Mouse (Mus musculus): ENCODE measurements around the gene Cbwd1.

The Cbwd1 gene

GRCm38 (mm10) chr19:24977991-24978390, 16.6 kb upstream of the Cbwd1 start:
- DNase-seq (ENCODE audit: low spot score), result no peak

- DNase-seq (ENCODE audit: low spot score), result no peak
These were observed 11.4 kb upstream of the Cbwd1 start for GRCm38 (mm10) chr19:24972701-24973390.

DNA sequence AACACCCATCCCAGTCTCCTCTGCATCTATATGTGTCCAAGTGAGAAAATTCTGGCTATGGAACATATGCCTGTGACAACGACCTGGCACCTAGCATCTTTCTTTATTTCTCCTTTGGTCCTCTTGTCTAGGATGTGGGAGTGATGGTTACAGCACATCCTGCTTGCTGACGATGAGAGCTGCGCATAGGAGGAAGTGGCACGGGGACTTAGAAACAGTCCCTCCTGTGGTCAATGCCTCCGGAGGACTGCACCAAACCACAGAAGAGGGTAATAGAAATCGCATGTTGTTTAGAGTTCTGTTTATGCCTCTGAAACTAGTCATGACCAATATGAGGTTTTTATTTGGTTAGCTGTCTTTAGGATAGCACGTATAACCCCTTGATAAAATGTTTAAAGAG, 9.9 kb upstream of the Cbwd1 start:
- no peak for DNase-seq (ENCODE audit: low spot score)

- DNase-seq (ENCODE audit: low spot score), result no peak
These were observed 5.5 kb upstream of the Cbwd1 start for GRCm38 (mm10) chr19:24966941-24967340.

DNA sequence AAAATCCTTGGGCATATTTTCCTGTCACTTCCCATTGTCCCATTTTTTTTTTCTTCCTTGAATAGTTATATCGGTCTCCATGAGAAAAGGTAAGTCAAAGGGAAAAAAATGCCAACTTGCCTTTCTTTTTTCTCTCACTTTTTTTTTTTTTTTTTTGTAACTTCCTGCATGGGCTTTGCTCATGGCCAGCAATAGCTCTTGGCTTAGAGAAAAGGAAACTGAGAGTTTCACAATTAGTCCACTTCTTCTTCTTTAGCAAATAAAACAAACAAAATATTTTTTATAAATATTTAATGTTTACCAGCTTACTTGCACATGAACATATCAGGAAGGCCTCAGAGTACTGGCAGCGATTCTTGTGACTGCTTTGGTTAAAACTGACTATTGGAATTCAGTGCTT, 4.8 kb upstream of the Cbwd1 start:
- DNase-seq (ENCODE audit: low spot score), result no peak

DNA sequence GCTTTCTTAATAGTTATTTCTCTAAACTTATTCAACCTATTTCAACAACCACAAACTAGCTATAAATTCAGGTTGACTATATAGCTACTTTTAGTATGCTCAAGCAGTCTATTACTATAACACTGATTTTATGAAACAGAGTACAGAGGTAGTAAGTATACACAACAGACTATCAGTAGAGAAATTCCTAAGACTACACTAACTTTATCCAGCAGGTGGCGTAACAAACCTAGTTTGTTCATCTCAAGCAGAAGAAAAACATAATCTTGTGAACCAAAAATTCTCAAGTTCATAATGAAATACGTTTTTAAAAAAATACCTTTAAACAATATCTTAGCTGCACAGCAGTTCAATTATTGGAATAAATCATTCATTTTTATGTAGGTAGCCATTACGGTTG, 2.9 kb downstream of the Cbwd1 start:
- DNase-seq (ENCODE audit: low spot score), result peak; percentile 30

DNA sequence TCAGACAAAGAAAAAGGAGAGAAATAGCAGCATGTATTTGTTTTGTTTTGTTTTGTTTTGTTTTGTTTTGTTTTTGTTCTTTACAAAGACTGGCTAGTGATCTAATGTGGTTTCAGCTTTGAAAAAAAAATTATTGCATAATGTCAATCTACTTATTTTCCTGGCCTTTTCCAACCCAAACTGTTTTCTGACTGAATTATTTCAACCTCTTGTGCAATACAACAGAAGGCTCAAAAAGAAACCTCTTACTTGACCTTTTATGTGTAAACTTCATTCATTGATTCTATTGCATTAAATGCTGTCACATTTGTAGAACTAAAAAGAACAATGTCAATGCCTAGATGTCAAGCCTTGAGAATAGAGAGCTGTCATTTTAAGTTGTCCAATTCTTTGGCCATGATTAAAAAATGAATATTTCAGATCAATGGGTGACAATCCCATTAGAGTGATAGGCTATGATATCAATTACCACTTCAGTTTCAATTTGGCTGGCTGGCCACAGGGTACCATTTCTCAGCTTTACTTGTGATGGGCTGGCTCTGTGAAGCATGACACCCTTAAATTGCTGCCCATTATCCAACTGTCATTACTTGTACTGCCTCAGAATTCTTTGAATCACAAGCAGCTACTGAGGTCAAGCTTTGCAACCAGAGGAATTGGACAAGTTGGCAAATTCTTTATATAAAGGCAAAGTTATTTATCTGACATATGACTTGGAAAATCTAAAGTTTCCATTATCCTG, 15.7 kb downstream of the Cbwd1 start:
- no peak for DNase-seq (ENCODE audit: low spot score)

DNA sequence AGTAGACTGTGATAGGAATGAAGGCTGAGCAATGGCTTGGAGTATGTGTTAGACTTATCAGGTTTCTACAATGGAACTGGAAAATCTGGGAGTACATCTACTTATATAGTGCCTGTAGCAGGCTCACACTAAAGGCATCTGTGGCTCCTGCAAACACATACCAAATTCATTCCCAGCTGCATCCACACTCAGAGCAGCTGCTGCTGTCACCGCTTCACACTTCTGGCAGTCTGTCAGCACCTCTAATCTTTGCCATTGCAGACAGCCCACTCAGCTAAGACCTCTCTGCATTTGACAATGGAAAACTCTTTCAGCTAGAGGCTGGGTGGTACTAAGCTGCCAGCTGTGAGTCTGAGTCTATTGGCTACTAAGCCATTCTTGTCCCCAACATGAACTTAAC, 24.3 kb downstream of the Cbwd1 start:
- no peak for DNase-seq (ENCODE audit: low spot score)

DNA sequence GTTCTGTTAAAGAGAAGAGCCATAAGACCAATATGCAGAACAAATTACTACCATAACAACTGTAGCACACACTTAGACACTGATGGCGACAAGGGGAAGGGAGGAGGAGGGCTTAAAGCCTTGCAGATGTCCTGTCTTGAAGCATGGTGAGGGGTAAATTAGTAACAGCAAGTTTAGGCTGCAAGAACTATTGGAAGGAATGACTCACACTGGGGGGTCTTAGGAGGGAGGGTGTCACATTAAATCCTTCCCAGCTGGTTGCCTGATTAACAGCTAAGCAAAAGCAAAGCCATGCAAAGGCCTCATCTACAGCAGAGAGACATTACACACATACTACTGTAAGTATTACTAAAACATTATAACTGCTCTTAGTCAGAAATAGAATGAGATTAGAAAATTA, 32.4 kb downstream of the Cbwd1 start:
- DNase-seq (ENCODE audit: low spot score), result no peak

DNA sequence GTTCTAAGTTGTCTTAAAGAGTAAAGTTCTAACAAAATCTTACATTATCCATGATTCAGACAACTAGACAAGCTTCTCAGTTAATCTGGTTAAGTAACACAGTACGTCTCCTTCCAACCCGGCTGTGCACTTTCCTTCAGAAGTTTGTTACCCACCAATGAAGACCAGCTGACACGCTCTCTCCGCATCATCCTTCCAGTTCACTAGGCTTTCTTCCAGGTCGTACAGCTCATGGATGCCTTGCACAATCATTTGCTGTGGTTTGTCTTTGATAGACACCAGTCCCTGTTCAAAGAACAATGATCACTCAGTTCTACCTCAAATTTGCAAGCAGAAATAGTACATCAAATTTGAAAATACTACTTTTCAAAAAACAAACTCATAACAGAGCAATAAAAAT, 40.5 kb downstream of the Cbwd1 start:
- no peak for DNase-seq (ENCODE audit: low spot score)

GRCm38 (mm10) chr19:24908385-24909155, 52.8 kb downstream of the Cbwd1 start:
- no peak for DNase-seq (ENCODE audit: low spot score)

DNA sequence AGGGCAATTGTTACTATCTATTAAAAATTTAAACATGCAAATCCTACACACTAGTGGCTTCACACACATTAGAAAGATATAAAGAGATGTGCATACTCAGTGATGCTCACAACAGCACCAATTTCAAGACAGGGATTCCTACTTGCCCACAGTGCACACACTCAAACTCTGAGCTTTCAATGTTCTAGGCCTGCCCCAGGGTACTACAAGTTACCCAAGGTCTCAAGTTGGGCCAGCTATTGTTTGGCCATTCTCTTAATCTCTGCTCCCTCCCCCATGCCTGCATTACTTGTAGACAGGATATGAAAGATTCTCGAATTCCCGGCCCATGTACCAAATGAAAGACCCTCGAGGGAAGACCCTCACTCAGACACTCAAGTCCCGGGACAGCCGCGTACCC, 53.8 kb downstream of the Cbwd1 start:
- no peak for DNase-seq (ENCODE audit: low spot score)

- no peak for DNase-seq (ENCODE audit: low spot score)
These were observed 58.6 kb downstream of the Cbwd1 start for GRCm38 (mm10) chr19:24902821-24903220.

DNA sequence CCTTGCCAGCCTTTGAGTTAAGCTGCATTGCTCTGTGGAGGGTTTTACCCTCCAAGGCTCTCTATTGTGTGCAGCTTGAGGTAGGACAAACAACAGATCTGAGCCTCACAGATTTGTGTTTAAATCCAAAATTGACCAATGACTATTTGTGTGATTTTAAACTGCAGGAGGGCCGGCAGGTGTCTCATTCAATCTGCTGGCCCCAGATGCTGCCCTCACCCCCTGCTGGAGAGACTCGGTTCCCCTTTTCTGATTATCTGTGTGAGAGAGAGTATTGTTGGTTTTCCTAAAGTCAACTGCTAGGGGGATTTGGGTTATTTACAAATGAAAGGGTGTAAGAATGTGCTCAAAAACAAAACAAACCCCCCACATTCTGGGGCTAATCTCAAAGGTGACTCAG, 59.2 kb downstream of the Cbwd1 start:
- no peak for DNase-seq (ENCODE audit: low spot score)

GRCm38 (mm10) chr19:24901666-24902065, 59.7 kb downstream of the Cbwd1 start:
- no peak for DNase-seq (ENCODE audit: low spot score)

DNA sequence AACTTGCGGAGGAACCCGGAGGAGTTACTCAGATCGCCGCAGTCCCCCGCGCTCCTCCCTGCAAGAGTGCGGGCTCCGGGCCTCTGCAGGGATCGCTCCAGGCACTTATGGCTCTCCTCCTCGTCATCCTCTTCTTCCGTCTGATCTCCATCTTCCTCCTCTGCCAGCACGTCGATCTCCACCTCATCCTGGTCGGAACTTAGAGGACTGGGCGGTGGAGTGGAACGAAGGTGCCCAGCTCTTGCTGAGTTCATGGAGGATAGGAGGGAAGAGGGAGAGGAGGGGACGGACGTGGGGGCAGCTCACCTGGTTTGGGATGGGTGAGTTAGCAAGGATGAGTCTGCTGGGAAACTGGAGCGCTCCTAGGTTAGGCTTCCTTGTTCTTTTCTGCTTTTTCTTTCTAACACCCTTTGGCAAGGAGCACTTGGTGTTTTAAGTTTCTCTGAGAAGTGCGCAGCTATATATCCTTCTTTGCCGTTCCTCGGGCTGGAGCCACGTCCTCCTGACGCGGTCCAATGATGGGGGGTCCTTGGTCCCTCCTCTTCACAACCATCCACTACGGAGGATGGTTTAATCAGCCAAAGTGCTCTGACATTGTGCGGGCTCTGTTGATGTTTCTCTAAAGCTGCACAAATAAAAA, 60.7 kb downstream of the Cbwd1 start, which contains the start of gene Foxd4:
TSS of gene Foxd4 (minus strand) at position 617 of the 640 bp plus-strand sequence.
- no peak for DNase-seq (ENCODE audit: low spot score)

- DNase-seq (ENCODE audit: low spot score), result no peak
These were observed 61.5 kb downstream of the Cbwd1 start for GRCm38 (mm10) chr19:24899578-24900544.

GRCm38 (mm10) chr19:24898737-24899577, 62.5 kb downstream of the Cbwd1 start:
- no peak for DNase-seq (ENCODE audit: low spot score)

DNA sequence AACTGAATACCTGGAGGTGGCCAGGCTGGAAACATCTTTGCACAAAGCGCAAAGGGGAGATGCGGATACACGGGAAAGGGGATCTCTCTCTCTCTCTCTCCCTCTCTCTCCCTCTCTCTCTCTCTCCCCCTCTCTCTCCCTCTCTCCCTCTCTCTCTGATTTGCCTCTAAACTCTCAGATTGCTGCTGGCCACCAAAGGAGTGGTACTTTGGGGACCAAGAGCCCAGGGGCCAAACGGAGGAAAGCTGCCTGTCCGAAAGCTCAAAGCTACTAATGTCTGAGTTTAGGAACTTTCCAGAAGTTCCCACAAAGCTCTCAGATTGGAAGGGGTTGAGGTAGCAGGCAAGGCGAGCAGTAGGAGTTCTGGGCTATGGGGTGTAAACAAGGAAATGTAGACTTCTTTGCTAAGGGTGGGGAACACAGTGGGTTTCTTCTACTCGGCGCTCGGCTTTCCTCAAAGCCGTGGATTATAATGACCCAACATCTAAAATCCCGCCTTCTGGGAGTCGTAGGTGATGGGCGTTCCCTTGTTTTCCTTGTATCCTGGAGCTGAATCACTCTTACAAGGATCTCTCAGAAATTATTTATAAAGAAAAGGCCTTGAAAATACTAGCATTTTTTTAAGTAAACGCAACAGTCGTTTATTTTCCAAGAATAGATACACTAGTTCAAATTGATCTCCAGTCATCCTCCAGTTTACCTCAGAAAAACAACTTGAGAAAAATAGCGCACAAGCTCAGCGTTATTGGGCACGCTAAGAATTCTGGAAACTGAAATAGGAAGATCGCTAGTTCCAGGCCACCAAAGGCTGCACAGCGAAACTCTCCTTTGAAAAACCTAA, 63.3 kb downstream of the Cbwd1 start:
- DNase-seq (ENCODE audit: low spot score), result no peak
